Mouse (Mus musculus): ENCODE measurements around the gene Ece2. TPM values are rescaled to one million over a fixed set of nuclear protein-coding genes. Genes with fewer than 3 reads are reported as not detected.

The Ece2 gene
- polyA plus RNA-seq (2015; fragmentation: Nextera tagmentation; extraction: Ambion mirVana), result 1.4 and 2.2 TPM in 2 replicates

DNA sequence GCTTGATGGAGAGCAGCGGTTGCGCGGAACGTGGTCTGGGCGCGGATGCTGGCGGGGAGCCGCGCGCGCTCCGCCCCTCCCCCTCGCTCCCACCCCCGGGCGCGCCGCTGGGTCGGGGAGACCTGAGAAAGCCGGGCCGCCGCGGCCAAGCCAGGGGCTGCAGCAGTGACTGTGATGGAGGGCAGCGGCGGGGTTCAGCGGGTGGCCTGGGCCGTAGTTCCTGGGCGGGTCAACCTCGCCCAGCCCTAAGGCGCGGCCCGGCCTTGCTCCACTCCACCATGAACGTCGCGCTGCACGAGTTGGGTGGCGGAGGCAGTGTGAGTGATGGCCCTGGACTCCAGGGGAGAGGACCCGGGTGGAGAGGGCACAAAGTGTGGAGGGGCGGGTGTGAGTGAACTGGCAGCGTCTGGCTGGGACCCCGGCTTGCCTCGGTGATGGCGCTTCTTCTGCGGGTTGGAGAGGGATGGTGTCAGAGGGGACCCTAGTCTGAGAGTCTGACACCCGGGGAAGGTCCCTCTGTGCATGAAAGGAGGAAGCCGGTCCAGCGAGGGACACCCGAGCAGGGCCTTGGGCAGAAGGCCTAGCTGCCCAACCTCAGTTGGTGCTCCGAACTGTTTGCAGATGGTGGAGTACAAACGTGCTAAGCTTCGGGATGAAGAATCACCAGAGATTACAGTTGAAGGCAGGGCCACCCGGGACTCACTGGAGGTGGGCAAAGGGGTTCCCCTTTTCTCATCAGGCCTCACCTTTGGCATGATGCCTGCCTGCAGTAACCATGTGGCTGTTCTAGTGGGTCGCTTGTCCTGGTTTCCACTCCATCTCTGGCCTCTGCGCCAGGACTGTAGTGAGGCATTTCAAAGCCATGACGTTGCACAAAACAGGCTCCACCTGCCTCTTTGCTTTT, at the start of gene Ece2:
Gene Ece2, plus strand, starts transcription at position 98 of the 904 bp plus-strand sequence.
- Histone ChIP-seq H3K36me3 (ENCODE audit: control insufficient read depth, insufficient read depth, low read length) (no peaks in the 10 kb centered on the region), H3K27me3 (ENCODE audit: control insufficient read depth, insufficient read depth, low read depth, low read length) (peaks cover 18% of the 10 kb centered on the region; the same call in 1 of the 2 replicates), H3K4me3 (ENCODE audit: low read length) (peak within 1 kb of the TSS; percentile 52), H3K27ac (ENCODE audit: low read length) (no peak within 1 kb of the TSS), H3K4me2 (ENCODE audit: low read depth, low read length) (peak within 1 kb of the TSS; percentile 85), H3K9ac (ENCODE audit: low read length) (peak within 1 kb of the TSS; percentile 61), H3K9me3 (ENCODE audit: control insufficient read depth, low read length) (no peaks in the 10 kb centered on the region), H3K4me1 (replicated peaks; ENCODE audit: control insufficient read depth, insufficient read depth, low read length) (no peaks in the 10 kb centered on the region; the same call in 1 of the 2 replicates)
- 4% methylated on average over 51 of the region's 54 CpGs for WGBS
- ATAC-seq (ENCODE audit: low read depth), result peak; percentile 60; the same call in 1 of the 2 replicates

DNA sequence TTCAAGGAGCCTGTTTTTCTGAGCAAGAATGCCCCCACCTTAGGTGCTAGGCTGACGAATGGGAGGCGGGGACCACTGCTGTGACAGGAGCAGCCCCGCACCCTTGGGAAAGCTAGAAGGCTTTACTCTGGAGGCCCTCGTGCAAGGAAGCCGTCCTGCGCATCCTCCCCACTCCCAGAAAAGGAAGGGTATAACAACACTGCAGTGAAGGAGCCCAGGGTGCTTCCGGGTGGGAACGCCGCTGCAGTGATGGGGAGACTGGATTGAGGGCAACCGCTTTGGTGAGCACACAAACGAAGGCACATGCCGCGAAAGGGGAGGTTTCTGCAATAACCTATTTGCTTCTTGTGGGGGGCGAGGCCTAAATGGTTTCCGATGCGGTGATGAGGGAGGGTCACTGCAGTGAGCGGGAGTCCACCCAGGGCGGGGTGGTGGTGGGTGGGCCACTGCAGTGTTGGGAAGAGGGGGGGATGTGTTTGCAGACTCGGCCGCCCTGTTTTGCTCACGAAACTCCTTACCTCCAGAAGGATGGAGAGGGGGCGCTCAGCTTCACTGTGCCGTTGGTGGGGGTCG, 40.2 kb upstream of the Ece2 start, which contains the start of gene Vwa5b2:
Gene Vwa5b2, plus strand, starts transcription at position 106 of the 573 bp plus-strand sequence.
- Histone ChIP-seq H3K27me3 (ENCODE audit: control insufficient read depth, insufficient read depth, low read depth, low read length) (peaks cover 54% of the 10 kb centered on the region), H3K27ac (ENCODE audit: low read length) (no peak within 1 kb of the TSS), H3K4me1 (replicated peaks; ENCODE audit: control insufficient read depth, insufficient read depth, low read length) (peaks cover 11% of the 10 kb centered on the region), H3K9ac (ENCODE audit: low read length) (peak within 1 kb of the TSS; percentile 42; the same call in 1 of the 2 replicates), H3K4me3 (ENCODE audit: low read length) (peak within 1 kb of the TSS; percentile 51), H3K36me3 (ENCODE audit: control insufficient read depth, insufficient read depth, low read length) (no peaks in the 10 kb centered on the region), H3K4me2 (ENCODE audit: low read depth, low read length) (peak within 1 kb of the TSS; percentile 83), H3K9me3 (ENCODE audit: control insufficient read depth, low read length) (no peaks in the 10 kb centered on the region)
- ATAC-seq (ENCODE audit: low read depth), result peak; percentile 34
- WGBS, result under 1% methylated on average over 24 of the region's 24 CpGs

DNA sequence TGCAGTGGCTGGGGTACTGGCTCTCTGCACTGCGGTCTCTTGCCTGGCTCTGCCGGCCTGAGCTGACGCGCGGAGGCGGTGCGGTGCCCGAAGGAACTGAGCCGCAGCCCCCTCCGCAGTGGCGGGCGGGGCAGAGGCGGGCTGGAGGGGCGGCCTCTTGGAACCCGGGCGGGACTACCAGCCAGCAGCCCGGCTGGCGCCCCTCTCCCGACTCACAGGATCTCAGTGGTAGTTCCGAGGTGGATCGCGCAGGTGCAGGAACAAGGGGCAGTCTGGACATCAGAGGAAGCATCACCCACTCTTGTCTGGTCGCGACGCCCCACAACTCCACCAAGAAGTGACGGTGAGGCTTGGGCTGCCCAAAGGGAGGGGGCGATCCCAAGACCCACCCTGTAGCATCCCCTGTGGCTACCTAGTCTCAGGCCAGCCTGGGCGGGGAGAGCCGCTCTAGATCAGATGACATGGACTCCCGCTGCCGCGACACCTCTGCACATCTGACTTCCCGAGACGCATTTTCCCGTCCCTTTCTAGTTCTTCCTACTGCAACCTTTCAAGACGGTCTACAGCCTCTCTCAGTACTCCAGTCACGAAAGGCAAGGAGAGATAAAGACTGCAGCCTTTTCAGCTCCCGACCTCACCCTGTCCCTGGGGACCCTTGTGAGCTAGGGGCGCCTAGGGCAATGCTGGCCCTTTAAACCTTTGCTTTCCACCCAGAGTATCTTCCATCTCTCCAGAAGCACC, 39.5 kb upstream of the Ece2 start:
- Histone ChIP-seq H3K9ac (ENCODE audit: low read length) (peak overlapping the region; percentile 42; the same call in 1 of the 2 replicates), H3K27me3 (ENCODE audit: control insufficient read depth, insufficient read depth, low read depth, low read length) (peaks cover 54% of the 10 kb centered on the region), H3K4me2 (ENCODE audit: low read depth, low read length) (peak overlapping the region; percentile 83), H3K4me1 (replicated peaks; ENCODE audit: control insufficient read depth, insufficient read depth, low read length) (peaks cover 11% of the 10 kb centered on the region), H3K4me3 (ENCODE audit: low read length) (peak overlapping the region; percentile 51), H3K27ac (ENCODE audit: low read length) (no peak overlapping the region), H3K9me3 (ENCODE audit: control insufficient read depth, low read length) (no peaks in the 10 kb centered on the region), H3K36me3 (ENCODE audit: control insufficient read depth, insufficient read depth, low read length) (no peaks in the 10 kb centered on the region)
- peak; percentile 80 for ATAC-seq (ENCODE audit: low read depth)
- WGBS, result 0% methylated on average over 39 of the region's 39 CpGs

DNA sequence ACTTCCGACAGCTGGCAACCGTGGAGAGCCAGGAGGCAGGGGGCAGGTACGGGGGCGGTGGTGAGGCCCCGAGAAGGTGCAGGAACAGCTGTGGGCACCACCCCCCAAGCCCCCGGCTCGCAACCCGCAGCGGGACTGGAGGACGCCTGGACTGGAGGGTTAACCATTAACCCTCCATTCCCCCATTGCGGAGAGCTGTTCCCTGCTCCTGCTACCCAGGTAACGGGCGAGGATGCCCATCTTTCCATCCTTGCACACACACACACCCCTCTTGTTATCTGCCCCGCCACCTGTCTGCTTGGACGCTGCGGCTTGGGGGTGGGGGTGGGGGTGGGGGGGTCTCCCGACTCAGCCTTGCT, 39.0 kb upstream of the Ece2 start:
- H3K9ac ChIP-seq (ENCODE audit: low read length), result no peak overlapping the region
- peaks cover 54% of the 10 kb centered on the region for H3K27me3 ChIP-seq (ENCODE audit: control insufficient read depth, insufficient read depth, low read depth, low read length)
- H3K4me1 ChIP-seq (replicated peaks; ENCODE audit: control insufficient read depth, insufficient read depth, low read length), result peaks cover 11% of the 10 kb centered on the region
- peak overlapping the region; percentile 51 for H3K4me3 ChIP-seq (ENCODE audit: low read length)
- ATAC-seq (ENCODE audit: low read depth), result no peak
- WGBS, result 2% methylated on average over 17 of the region's 17 CpGs
- H3K27ac ChIP-seq (ENCODE audit: low read length), result no peak overlapping the region
- no peaks in the 10 kb centered on the region for H3K9me3 ChIP-seq (ENCODE audit: control insufficient read depth, low read length)
- peak overlapping the region; percentile 83 for H3K4me2 ChIP-seq (ENCODE audit: low read depth, low read length)
- no peaks in the 10 kb centered on the region for H3K36me3 ChIP-seq (ENCODE audit: control insufficient read depth, insufficient read depth, low read length)

DNA sequence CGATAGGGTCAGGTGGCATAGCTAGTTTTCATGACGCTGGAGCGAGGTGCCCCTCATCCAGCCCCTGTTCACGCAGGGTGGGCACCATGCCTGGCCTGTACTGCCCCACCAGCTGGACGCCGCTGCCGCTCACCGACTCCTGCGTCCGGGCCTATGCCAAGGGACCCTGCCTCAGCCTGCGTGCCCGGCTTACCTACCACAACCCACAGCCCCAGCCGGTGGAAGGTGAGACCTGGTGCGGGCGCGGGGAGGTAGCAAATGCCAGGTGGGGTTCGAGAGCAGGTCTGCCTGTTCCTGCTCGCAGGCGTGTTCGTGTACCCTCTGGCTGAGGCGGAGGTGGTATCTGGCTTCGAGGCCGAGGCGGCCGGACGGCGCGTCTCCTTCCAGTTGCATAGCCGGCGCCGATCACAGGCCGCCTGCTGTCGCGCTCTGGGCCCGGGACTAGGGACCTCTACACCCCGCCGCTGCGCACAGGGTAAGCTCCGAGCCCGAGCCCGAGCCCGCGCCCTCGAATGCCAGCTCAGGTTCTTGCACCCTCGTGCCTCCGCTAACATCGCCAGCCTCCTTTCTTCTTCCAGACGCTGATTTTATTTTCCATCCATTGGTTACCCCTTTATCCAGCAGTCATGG, 38.4 kb upstream of the Ece2 start:
- Histone ChIP-seq H3K9me3 (ENCODE audit: control insufficient read depth, low read length) (no peaks in the 10 kb centered on the region), H3K4me1 (replicated peaks; ENCODE audit: control insufficient read depth, insufficient read depth, low read length) (peaks cover 11% of the 10 kb centered on the region), H3K4me2 (ENCODE audit: low read depth, low read length) (no peak overlapping the region), H3K36me3 (ENCODE audit: control insufficient read depth, insufficient read depth, low read length) (no peaks in the 10 kb centered on the region), H3K27me3 (ENCODE audit: control insufficient read depth, insufficient read depth, low read depth, low read length) (peaks cover 54% of the 10 kb centered on the region), H3K9ac (ENCODE audit: low read length) (no peak overlapping the region), H3K27ac (ENCODE audit: low read length) (no peak overlapping the region), H3K4me3 (ENCODE audit: low read length) (peak overlapping the region; percentile 51; the same call in 1 of the 2 replicates)
- 3% methylated on average over 45 of the region's 48 CpGs for WGBS
- no peak for ATAC-seq (ENCODE audit: low read depth)

DNA sequence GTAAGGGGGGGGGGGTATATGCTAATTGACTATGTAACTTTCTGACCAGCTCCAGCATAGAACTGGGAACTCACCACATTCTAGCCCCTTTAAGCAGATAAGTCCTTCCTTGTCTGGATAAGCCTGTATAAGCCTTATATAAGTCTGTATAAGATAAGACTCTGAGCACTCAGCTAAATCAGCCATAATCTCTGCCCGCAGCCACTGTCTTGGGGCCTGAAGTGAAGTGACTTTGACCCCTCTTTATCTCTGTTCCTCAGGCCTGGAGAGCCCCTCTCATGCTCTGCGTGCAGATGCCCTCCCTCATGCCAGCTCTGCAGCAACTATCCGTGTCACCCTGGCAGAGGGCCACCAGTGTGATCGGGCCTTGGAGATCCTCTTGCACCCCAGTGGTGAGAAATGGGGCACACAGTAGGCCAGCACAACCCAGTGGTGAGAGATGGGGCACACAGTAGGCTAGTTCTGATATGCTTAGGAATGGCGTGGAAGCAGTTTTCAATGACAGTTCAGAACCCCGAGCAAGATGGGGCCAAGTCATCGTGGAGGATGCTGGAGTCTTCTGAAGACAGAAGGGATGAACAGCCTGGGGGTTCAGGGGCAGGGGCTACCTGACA, 34.5 kb upstream of the Ece2 start:
- Histone ChIP-seq H3K4me2 (ENCODE audit: low read depth, low read length) (no peak overlapping the region), H3K27me3 (ENCODE audit: control insufficient read depth, insufficient read depth, low read depth, low read length) (peaks cover 34% of the 10 kb centered on the region), H3K9ac (ENCODE audit: low read length) (no peak overlapping the region), H3K36me3 (ENCODE audit: control insufficient read depth, insufficient read depth, low read length) (no peaks in the 10 kb centered on the region), H3K4me1 (replicated peaks; ENCODE audit: control insufficient read depth, insufficient read depth, low read length) (peaks cover 7% of the 10 kb centered on the region), H3K9me3 (ENCODE audit: control insufficient read depth, low read length) (no peaks in the 10 kb centered on the region), H3K4me3 (ENCODE audit: low read length) (no peak overlapping the region), H3K27ac (ENCODE audit: low read length) (no peak overlapping the region)
- no peak for ATAC-seq (ENCODE audit: low read depth)
- WGBS, result 75% methylated on average over 7 of the region's 7 CpGs

DNA sequence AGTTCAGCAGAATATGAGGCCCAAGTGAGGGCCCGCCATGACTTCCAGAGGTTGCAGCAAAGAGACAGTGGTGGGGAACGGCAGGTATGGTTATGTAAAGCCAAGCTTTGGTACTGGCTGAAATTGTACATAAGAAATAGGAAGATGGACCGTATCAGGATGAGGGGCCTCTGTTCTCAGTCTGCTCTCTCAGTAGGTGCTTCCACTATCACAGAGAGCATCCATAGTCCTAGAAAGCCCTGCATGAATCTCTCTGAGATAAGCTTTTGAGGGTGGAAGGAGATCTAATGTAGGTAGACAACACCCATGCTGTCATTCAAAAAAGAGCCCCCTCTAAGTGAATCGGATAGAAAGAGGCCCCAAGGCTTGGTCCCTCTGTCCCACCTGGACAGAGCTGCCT, 33.9 kb upstream of the Ece2 start:
- 77% methylated on average over 4 of the region's 4 CpGs for WGBS
- Histone ChIP-seq H3K27me3 (ENCODE audit: control insufficient read depth, insufficient read depth, low read depth, low read length) (peaks cover 29% of the 10 kb centered on the region), H3K4me2 (ENCODE audit: low read depth, low read length) (no peak overlapping the region), H3K4me1 (replicated peaks; ENCODE audit: control insufficient read depth, insufficient read depth, low read length) (peaks cover 3% of the 10 kb centered on the region; the same call in 1 of the 2 replicates), H3K9ac (ENCODE audit: low read length) (no peak overlapping the region), H3K36me3 (ENCODE audit: control insufficient read depth, insufficient read depth, low read length) (no peaks in the 10 kb centered on the region), H3K4me3 (ENCODE audit: low read length) (no peak overlapping the region), H3K27ac (ENCODE audit: low read length) (no peak overlapping the region), H3K9me3 (ENCODE audit: control insufficient read depth, low read length) (no peaks in the 10 kb centered on the region)
- ATAC-seq (ENCODE audit: low read depth), result no peak

DNA sequence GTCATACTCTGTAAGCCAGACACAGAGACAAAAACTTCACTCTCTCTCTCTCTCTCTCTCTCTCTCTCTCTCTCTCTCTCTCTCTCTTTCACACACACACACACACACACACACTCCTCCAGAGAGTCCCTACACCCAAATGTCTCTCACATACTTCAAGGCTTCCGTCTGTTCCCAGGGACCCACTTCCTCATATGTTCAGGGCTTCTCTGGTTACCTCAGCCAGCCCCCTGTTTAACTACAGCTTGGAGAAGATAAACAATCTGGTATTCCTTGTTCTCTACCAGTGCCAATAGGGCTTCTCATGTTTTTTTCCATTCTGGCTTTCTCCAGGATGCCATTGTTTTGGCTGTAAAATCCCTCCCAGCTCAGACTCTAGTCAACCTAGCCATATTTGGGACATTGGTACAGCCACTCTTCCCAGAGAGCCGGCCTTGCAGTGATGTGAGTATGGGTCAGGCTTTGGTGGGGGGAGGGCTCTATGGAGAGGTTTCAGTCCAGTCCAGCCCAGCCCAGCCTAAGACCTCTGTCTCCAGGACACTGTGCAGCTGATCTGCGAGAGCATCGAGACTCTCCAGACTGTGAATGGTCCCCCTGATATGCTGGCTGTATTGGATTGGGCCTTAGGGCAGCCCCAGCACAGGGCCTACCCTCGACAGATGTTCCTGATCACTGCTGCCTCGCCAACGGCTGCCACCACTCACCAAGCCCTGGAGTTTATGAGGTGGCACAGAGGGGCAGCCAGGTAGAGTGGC, 32.8 kb upstream of the Ece2 start:
- Histone ChIP-seq H3K27ac (ENCODE audit: low read length) (no peak overlapping the region), H3K9ac (ENCODE audit: low read length) (no peak overlapping the region), H3K9me3 (ENCODE audit: control insufficient read depth, low read length) (no peaks in the 10 kb centered on the region), H3K4me3 (ENCODE audit: low read length) (no peak overlapping the region), H3K27me3 (ENCODE audit: control insufficient read depth, insufficient read depth, low read depth, low read length) (peaks cover 17% of the 10 kb centered on the region), H3K4me1 (replicated peaks; ENCODE audit: control insufficient read depth, insufficient read depth, low read length) (no peaks in the 10 kb centered on the region), H3K36me3 (ENCODE audit: control insufficient read depth, insufficient read depth, low read length) (no peaks in the 10 kb centered on the region), H3K4me2 (ENCODE audit: low read depth, low read length) (no peak overlapping the region)
- WGBS, result 36% methylated on average over 7 of the region's 7 CpGs
- ATAC-seq (ENCODE audit: low read depth), result no peak

Measured in lung, embryonic 16.5 days (tissue).